30 mouse cellular contexts compared by ENCODE assay signal in the genomic region with DNA sequence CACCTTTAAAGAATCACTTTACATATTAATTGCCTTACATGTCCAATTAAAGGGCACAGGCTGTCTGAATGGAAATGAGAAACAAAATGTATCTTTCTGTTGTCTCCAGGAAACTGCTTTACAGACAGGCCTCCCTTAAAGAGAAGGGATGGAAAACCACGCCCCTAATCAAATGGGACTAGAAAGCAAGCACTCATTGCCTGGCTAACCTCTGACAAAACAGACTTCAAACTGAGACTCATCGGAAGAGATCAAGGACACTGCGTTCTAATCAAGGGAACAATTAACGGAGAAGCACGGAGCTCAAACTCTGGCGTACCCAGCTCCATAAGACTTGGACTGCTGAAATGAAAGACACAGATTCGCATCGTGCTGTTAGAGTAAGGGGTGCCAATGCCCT.
A peak's percentile ranks its signal among the peaks of the same experiment; 100 is the strongest.
DNase-seq lines count a peak whose midpoint lies in the region; ATAC-seq and TF ChIP-seq lines count a peak whose summit lies in the region.
"Had no signal": no experiment of that assay in that cellular context is flagged by ENCODE, and none has a peak within 500 bp of the region (broad histone marks: within the 10 kb centered on the region; RNA-seq: fewer than 3 reads in every experiment).

No protein-coding gene starts in this region.

- TF ChIP-seq CTCF in gastrocnemius, adult 2 months (IDR thresholded peaks at IDR 0.05) = no peak

- H3K9me3 ChIP-seq in neural tube, embryonic 13.5 days = no peaks in the 10 kb centered on the region
- no peaks in the 10 kb centered on the region for H3K9me3 ChIP-seq in forebrain, embryonic 15.5 days
- no peaks in the 10 kb centered on the region for H3K9me3 ChIP-seq in neural tube, embryonic 15.5 days (replicated peaks)
- H3K9me3 ChIP-seq: embryonic facial prominence, embryonic 13.5 days; heart, embryonic 15.5 days; limb, embryonic 10.5 days; liver, embryonic 15.5 days; lung, embryonic 15.5 days had no signal

- no peak for ATAC-seq in neural tube, embryonic 13.5 days (ENCODE audit: low read depth)
- ATAC-seq in forebrain, embryonic 15.5 days (replicated peaks) = peak; percentile 46
- ATAC-seq in neural tube, embryonic 15.5 days (ENCODE audit: low FRiP score) = no peak
- ATAC-seq: activated CD4-positive, CD25-positive, alpha-beta regulatory T cell, adult 4 months; CD4-positive, CD25-positive, alpha-beta regulatory T cell, adult 4 months had no signal

- no peak overlapping the region for H3K9ac ChIP-seq in neural tube, embryonic 13.5 days
- H3K9ac ChIP-seq in forebrain, embryonic 15.5 days (replicated peaks) = no peak overlapping the region
- no peak overlapping the region for H3K9ac ChIP-seq in neural tube, embryonic 15.5 days (replicated peaks)
- H3K9ac ChIP-seq: embryonic facial prominence, embryonic 13.5 days; heart, embryonic 15.5 days; hindbrain, embryonic 14.5 days; liver, embryonic 15.5 days; lung, embryonic 15.5 days had no signal

- no peak overlapping the region for H3K4me2 ChIP-seq in neural tube, embryonic 13.5 days
- H3K4me2 ChIP-seq in forebrain, embryonic 15.5 days (replicated peaks) = no peak overlapping the region
- no peak overlapping the region for H3K4me2 ChIP-seq in neural tube, embryonic 15.5 days
- H3K4me2 ChIP-seq: embryonic facial prominence, embryonic 13.5 days; heart, embryonic 15.5 days; hindbrain, embryonic 14.5 days; liver, embryonic 15.5 days; lung, embryonic 15.5 days had no signal

- 0 out of 2 replicates have a peak overlapping the region, but pooled peaks have one; percentile 6 for H3K27ac ChIP-seq in gastrocnemius, adult 2 months
- H3K27ac ChIP-seq in neural tube, embryonic 13.5 days (replicated peaks) = 0 out of 2 replicates have a peak overlapping the region, but pooled peaks have one; percentile 28
- 0 out of 2 replicates have a peak overlapping the region, but pooled peaks have one; percentile 9 for H3K27ac ChIP-seq in forebrain, embryonic 15.5 days (replicated peaks)
- peak overlapping the region; percentile 35; the same call in 1 of the 2 replicates for H3K27ac ChIP-seq in neural tube, embryonic 15.5 days (replicated peaks)
- H3K27ac ChIP-seq: embryonic facial prominence, embryonic 13.5 days; heart, embryonic 15.5 days; hindbrain, embryonic 14.5 days; kidney, postnatal 0 days; left cerebral cortex, adult 2 months; limb, embryonic 10.5 days; liver, embryonic 15.5 days; lung, embryonic 15.5 days had no signal

- H3K36me3 ChIP-seq in neural tube, embryonic 13.5 days = no peaks in the 10 kb centered on the region
- no peaks in the 10 kb centered on the region for H3K36me3 ChIP-seq in forebrain, embryonic 15.5 days
- no peaks in the 10 kb centered on the region for H3K36me3 ChIP-seq in neural tube, embryonic 15.5 days
- H3K36me3 ChIP-seq: embryonic facial prominence, embryonic 13.5 days; heart, embryonic 15.5 days; limb, embryonic 10.5 days; liver, embryonic 15.5 days; lung, embryonic 15.5 days had no signal

- no peak overlapping the region for H3K4me3 ChIP-seq in gastrocnemius, adult 2 months
- H3K4me3 ChIP-seq in neural tube, embryonic 13.5 days = no peak overlapping the region
- H3K4me3 ChIP-seq in forebrain, embryonic 15.5 days = no peak overlapping the region
- H3K4me3 ChIP-seq in neural tube, embryonic 15.5 days (replicated peaks) = no peak overlapping the region
- H3K4me3 ChIP-seq: embryonic facial prominence, embryonic 13.5 days; erythroblast, embryonic 14.5 days; heart, embryonic 15.5 days; left cerebral cortex, adult 2 months; limb, embryonic 10.5 days; liver, embryonic 15.5 days; lung, embryonic 15.5 days; myocyte had no signal

- no peak for DNase-seq in gastrocnemius, adult 2 months
- DNase-seq in gastrocnemius, postnatal 36 days = no peak
- DNase-seq in neural tube, embryonic 10.5 days (ENCODE audit: extremely low spot score, low spot score) = no peak
- no peak for DNase-seq in gastrocnemius, adult 8-10 months (ENCODE audit: low spot score in 2 of 2)
- DNase-seq in frontal cortex, adult 2 months (ENCODE audit: extremely low spot score in 1 of 2, low spot score in 1 of 2) = no peak
- DNase-seq: adrenal gland, adult 8-10 months; cerebellum, adult 18-20 months; cerebellum, postnatal 14 days; embryo, embryonic 11 days; gastrocnemius, postnatal 25 days; heart, postnatal 36 days; kidney, adult 2 months; layer of hippocampus, adult 9-11 months; liver; lung, postnatal 4 days had no signal

- no peaks in the 10 kb centered on the region for H3K27me3 ChIP-seq in neural tube, embryonic 13.5 days
- H3K27me3 ChIP-seq in forebrain, embryonic 15.5 days = no peaks in the 10 kb centered on the region
- no peaks in the 10 kb centered on the region for H3K27me3 ChIP-seq in neural tube, embryonic 15.5 days (replicated peaks)
- H3K27me3 ChIP-seq: embryonic facial prominence, embryonic 13.5 days; heart, embryonic 15.5 days; liver, embryonic 15.5 days; lung, embryonic 15.5 days had no signal

- 57% methylated on average over 8 of the region's 8 CpGs for WGBS in neural tube, embryonic 13.5 days
- WGBS in forebrain, embryonic 15.5 days = 19% methylated on average over 8 of the region's 8 CpGs
- 50% methylated on average over 8 of the region's 8 CpGs for WGBS in neural tube, embryonic 15.5 days

- H3K4me1 ChIP-seq in neural tube, embryonic 13.5 days (replicated peaks) = peaks cover 5% of the 10 kb centered on the region; the same call in 1 of the 2 replicates
- peaks cover 17% of the 10 kb centered on the region; the same call in 1 of the 2 replicates for H3K4me1 ChIP-seq in forebrain, embryonic 15.5 days
- H3K4me1 ChIP-seq in neural tube, embryonic 15.5 days = peaks cover 6% of the 10 kb centered on the region; the same call in 1 of the 2 replicates
- H3K4me1 ChIP-seq: embryonic facial prominence, embryonic 13.5 days; liver, embryonic 15.5 days had no signal

- intact Hi-C loops in gastrocnemius, adult 2 months (cut with DNase I) = loop anchor here (5.0 kb wide), 1 partner anchor 43 kb away; no protein-coding TSS in a partner anchor
- intact Hi-C loops in gastrocnemius, postnatal 36 days (cut with DNase I) = no loop called here
